Mouse (Mus musculus): ENCODE measurements at regions not wholly inside any gene's neighbourhood (a gene's known extent, or its start where the extent isn't known, plus 50 kb on each side); places are given as distances from the start of the nearest gene placed in this dataset.

GRCm38 (mm10) chrX:158544021-158544420 is 500.9 kb upstream of the Cnksr2 start:
- H3K9me3 ChIP-seq (ENCODE audit: low read length): no peaks in the 10 kb centered on the region
- H3K27ac ChIP-seq (ENCODE audit: low read depth, low read length): no peak overlapping the region
- H3K4me2 ChIP-seq (ENCODE audit: low read depth, low read length, poor library complexity, severe bottlenecking): no peak overlapping the region
- DNase-seq (ENCODE audit: low spot score) (no peak), ATAC-seq (ENCODE audit: low FRiP score) (no peak)
- TF ChIP-seq CTCF (IDR thresholded peaks at IDR 0.05): no peak
- H3K36me3 ChIP-seq (ENCODE audit: insufficient read depth, low read length): no peaks in the 10 kb centered on the region
- 55% methylated on average over 4 of the region's 4 CpGs for WGBS
- no peaks in the 10 kb centered on the region for H3K27me3 ChIP-seq (ENCODE audit: insufficient read depth, low read length)
- H3K4me1 ChIP-seq (ENCODE audit: insufficient read depth, low read length): no peaks in the 10 kb centered on the region
- H3K4me3 ChIP-seq (ENCODE audit: low read depth, low read length): no peak overlapping the region
- H3K9ac ChIP-seq (replicated peaks; ENCODE audit: low read length, poor library complexity, severe bottlenecking): no peak overlapping the region

- Histone ChIP-seq H3K4me3 (ENCODE audit: low read depth, low read length) (no peak overlapping the region), H3K27me3 (ENCODE audit: insufficient read depth, low read length) (no peaks in the 10 kb centered on the region), H3K4me1 (ENCODE audit: insufficient read depth, low read length) (no peaks in the 10 kb centered on the region), H3K36me3 (ENCODE audit: insufficient read depth, low read length) (no peaks in the 10 kb centered on the region), H3K4me2 (ENCODE audit: low read depth, low read length, poor library complexity, severe bottlenecking) (no peak overlapping the region), H3K9ac (replicated peaks; ENCODE audit: low read length, poor library complexity, severe bottlenecking) (no peak overlapping the region), H3K9me3 (ENCODE audit: low read length) (no peaks in the 10 kb centered on the region), H3K27ac (ENCODE audit: low read depth, low read length) (no peak overlapping the region)
- TF ChIP-seq CTCF (IDR thresholded peaks at IDR 0.05): no peak
- ATAC-seq (ENCODE audit: low FRiP score): no peak
- WGBS: 61% methylated on average over 2 of the region's 2 CpGs
- no peak for DNase-seq (ENCODE audit: low spot score)
Measured at GRCm38 (mm10) chrX:158577856-158578255, 534.8 kb upstream of the Cnksr2 start.

- Histone ChIP-seq H3K36me3 (ENCODE audit: insufficient read depth, low read length) (no peaks in the 10 kb centered on the region), H3K4me3 (ENCODE audit: low read depth, low read length) (no peak overlapping the region), H3K4me1 (ENCODE audit: insufficient read depth, low read length) (no peaks in the 10 kb centered on the region), H3K9ac (replicated peaks; ENCODE audit: low read length, poor library complexity, severe bottlenecking) (no peak overlapping the region), H3K27ac (ENCODE audit: low read depth, low read length) (no peak overlapping the region), H3K9me3 (ENCODE audit: low read length) (no peaks in the 10 kb centered on the region), H3K4me2 (ENCODE audit: low read depth, low read length, poor library complexity, severe bottlenecking) (no peak overlapping the region), H3K27me3 (ENCODE audit: insufficient read depth, low read length) (no peaks in the 10 kb centered on the region)
- DNase-seq (ENCODE audit: low spot score): no peak
- 11% methylated on average over 1 of the region's 1 CpGs for WGBS
- ATAC-seq (ENCODE audit: low FRiP score): no peak
- TF ChIP-seq CTCF (IDR thresholded peaks at IDR 0.05): no peak
Measured at GRCm38 (mm10) chrX:158613136-158613535, 570.0 kb upstream of the Cnksr2 start.

DNA sequence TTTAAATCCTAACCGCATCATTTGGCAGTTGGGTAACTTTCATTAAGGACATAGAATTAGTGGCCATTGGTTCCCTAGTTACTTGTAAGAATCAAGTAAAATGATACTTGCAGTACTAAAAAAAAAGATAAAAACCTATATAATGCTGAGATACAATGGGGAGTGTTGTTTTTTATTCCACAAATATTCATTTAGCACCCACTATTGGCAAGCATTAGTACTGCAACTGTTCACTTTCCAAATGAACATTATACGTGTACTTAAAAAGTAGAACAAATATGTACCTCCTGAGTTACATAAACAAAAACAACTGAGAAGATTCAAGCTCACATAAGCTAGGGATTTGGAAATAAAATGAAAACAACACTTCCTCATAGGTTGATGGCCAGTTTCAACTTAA is 570.5 kb upstream of the Cnksr2 start:
- DNase-seq (ENCODE audit: low spot score) (no peak), ATAC-seq (ENCODE audit: low FRiP score) (no peak)

DNA sequence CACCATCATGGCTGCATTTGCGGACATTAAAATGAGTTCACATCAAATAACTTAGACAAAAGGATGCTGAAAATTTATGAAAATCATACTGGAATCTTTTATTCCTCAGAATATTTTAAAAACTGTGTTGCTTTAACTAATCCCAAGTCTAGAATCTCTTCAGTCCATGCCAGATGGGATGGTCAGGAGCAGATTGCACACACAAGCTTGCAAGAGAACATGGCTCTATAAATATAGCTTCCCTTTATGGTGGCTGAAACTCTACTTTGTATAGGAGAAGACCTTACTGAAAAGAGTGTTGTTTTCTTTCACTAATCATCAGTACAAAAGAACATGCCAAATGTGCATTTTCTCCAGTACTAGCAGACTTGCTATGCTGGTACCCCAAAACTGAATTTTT is 570.9 kb upstream of the Cnksr2 start:
- DNase-seq (ENCODE audit: low spot score) (no peak), ATAC-seq (ENCODE audit: low FRiP score) (no peak)
- Histone ChIP-seq H3K27ac (ENCODE audit: low read depth, low read length) (no peak overlapping the region), H3K36me3 (ENCODE audit: insufficient read depth, low read length) (no peaks in the 10 kb centered on the region), H3K9me3 (ENCODE audit: low read length) (no peaks in the 10 kb centered on the region), H3K27me3 (ENCODE audit: insufficient read depth, low read length) (no peaks in the 10 kb centered on the region), H3K4me1 (ENCODE audit: insufficient read depth, low read length) (no peaks in the 10 kb centered on the region), H3K4me2 (ENCODE audit: low read depth, low read length, poor library complexity, severe bottlenecking) (no peak overlapping the region), H3K4me3 (ENCODE audit: low read depth, low read length) (no peak overlapping the region), H3K9ac (replicated peaks; ENCODE audit: low read length, poor library complexity, severe bottlenecking) (no peak overlapping the region)
- TF ChIP-seq CTCF (IDR thresholded peaks at IDR 0.05): no peak
- WGBS: 94% methylated on average over 1 of the region's 1 CpGs

More for the DNA sequence above, 570.5 kb upstream of the Cnksr2 start:
- peak; percentile 41 for TF ChIP-seq CTCF (IDR thresholded peaks at IDR 0.05)
- Histone ChIP-seq H3K27me3 (ENCODE audit: insufficient read depth, low read length) (no peaks in the 10 kb centered on the region), H3K4me1 (ENCODE audit: insufficient read depth, low read length) (no peaks in the 10 kb centered on the region), H3K9ac (replicated peaks; ENCODE audit: low read length, poor library complexity, severe bottlenecking) (no peak overlapping the region), H3K4me3 (ENCODE audit: low read depth, low read length) (no peak overlapping the region), H3K4me2 (ENCODE audit: low read depth, low read length, poor library complexity, severe bottlenecking) (no peak overlapping the region), H3K9me3 (ENCODE audit: low read length) (no peaks in the 10 kb centered on the region), H3K36me3 (ENCODE audit: insufficient read depth, low read length) (no peaks in the 10 kb centered on the region), H3K27ac (ENCODE audit: low read depth, low read length) (no peak overlapping the region)
- WGBS: 81% methylated on average over 2 of the region's 2 CpGs

- ATAC-seq (ENCODE audit: low FRiP score): no peak
- H3K4me2 ChIP-seq (ENCODE audit: low read depth, low read length, poor library complexity, severe bottlenecking): no peak overlapping the region
- no peaks in the 10 kb centered on the region for H3K27me3 ChIP-seq (ENCODE audit: insufficient read depth, low read length)
- H3K4me3 ChIP-seq (ENCODE audit: low read depth, low read length): no peak overlapping the region
- no peak for TF ChIP-seq CTCF (IDR thresholded peaks at IDR 0.05)
- WGBS: 73% methylated on average over 5 of the region's 5 CpGs
- H3K4me1 ChIP-seq (ENCODE audit: insufficient read depth, low read length): no peaks in the 10 kb centered on the region
- H3K9ac ChIP-seq (replicated peaks; ENCODE audit: low read length, poor library complexity, severe bottlenecking): no peak overlapping the region
- H3K9me3 ChIP-seq (ENCODE audit: low read length): no peaks in the 10 kb centered on the region
- no peak for DNase-seq (ENCODE audit: low spot score)
- no peaks in the 10 kb centered on the region for H3K36me3 ChIP-seq (ENCODE audit: insufficient read depth, low read length)
- no peak overlapping the region for H3K27ac ChIP-seq (ENCODE audit: low read depth, low read length)
Measured at GRCm38 (mm10) chrX:158614452-158614851, 571.4 kb upstream of the Cnksr2 start.

All from midbrain, postnatal 0 days (tissue).